Mouse (Mus musculus) adrenal gland, adult (tissue): ENCODE measurements around the gene Magi3.

Experiments
- DNase-seq, 2 experiments: peaks; one replicate each; pipeline ENCODE4 v3.0.0; 2022 to 2023; ENCODE audit warnings: low spot score in 1 of 2; ENCODE audit not compliant: inconsistent age in 2 of 2

Magi3 gene

GRCm38 (mm10) chr3:104059001-104059622 is 161.1 kb downstream of the Magi3 start:
- DNase-seq = no peak

GRCm38 (mm10) chr3:104032747-104033146 is 187.4 kb downstream of the Magi3 start:
- DNase-seq = no peak

GRCm38 (mm10) chr3:104032086-104032485 is 188.1 kb downstream of the Magi3 start:
- DNase-seq = no peak

- no peak for DNase-seq
These were observed 193.2 kb downstream of the Magi3 start for GRCm38 (mm10) chr3:104026938-104027337.

- DNase-seq = no peak
These were observed 200.1 kb downstream of the Magi3 start for GRCm38 (mm10) chr3:104020101-104020500.

GRCm38 (mm10) chr3:104019453-104019852 is 200.7 kb downstream of the Magi3 start:
- DNase-seq = no peak

- DNase-seq = no peak
These were observed 202.2 kb downstream of the Magi3 start for GRCm38 (mm10) chr3:104017931-104018330.

GRCm38 (mm10) chr3:104011972-104012371 is 208.2 kb downstream of the Magi3 start:
- no peak for DNase-seq

GRCm38 (mm10) chr3:104009924-104010662 is 210.1 kb downstream of the Magi3 start:
- no peak for DNase-seq

GRCm38 (mm10) chr3:104007479-104007878 is 212.7 kb downstream of the Magi3 start:
- DNase-seq = no peak

GRCm38 (mm10) chr3:104006896-104007466 is 213.2 kb downstream of the Magi3 start:
- DNase-seq = no peak

- DNase-seq = no peak
These were observed 221.4 kb downstream of the Magi3 start for GRCm38 (mm10) chr3:103998724-103999123.

GRCm38 (mm10) chr3:103991271-103991670 is 228.9 kb downstream of the Magi3 start:
- no peak for DNase-seq

- DNase-seq = no peak
These were observed 230.8 kb downstream of the Magi3 start for GRCm38 (mm10) chr3:103989352-103989751.

- DNase-seq = no peak
These were observed 232.2 kb downstream of the Magi3 start for GRCm38 (mm10) chr3:103987831-103988432.

- no peak for DNase-seq
These were observed 235.0 kb downstream of the Magi3 start for GRCm38 (mm10) chr3:103985194-103985593.

GRCm38 (mm10) chr3:103984556-103984955 is 235.6 kb downstream of the Magi3 start:
- DNase-seq = no peak

GRCm38 (mm10) chr3:103971157-103971556 is 249.0 kb downstream of the Magi3 start:
- DNase-seq = no peak

- no peak for DNase-seq
These were observed 251.5 kb downstream of the Magi3 start for GRCm38 (mm10) chr3:103968701-103969100.

GRCm38 (mm10) chr3:103967861-103968691 is 252.1 kb downstream of the Magi3 start, which contains the start of gene Phtf1:
Gene Phtf1, plus strand, starts transcription at chr3:103968110.
- peak; percentile 91 to 97 for DNase-seq

GRCm38 (mm10) chr3:103967231-103967630 is 252.9 kb downstream of the Magi3 start:
- DNase-seq = no peak
